Mouse (Mus musculus) spleen, adult 2 months (tissue): Measurements from ENCODE around the gene Ptpn21. TPM values are rescaled to one million over a fixed set of nuclear protein-coding genes. Genes with fewer than 3 reads are reported as not detected.

Experiments used
- DNase-seq, 2 experiments: peaks; one replicate each; pipeline versions ENCODE4 v3.0.0 to v3.0.0-alpha.2; 2012 to 2021; ENCODE audit warnings: low spot score in 2 of 2, low read depth in 1 of 2
- H3K27ac ChIP-seq: fragments of 200-500 bp; 2 replicates; pipeline ENCODE4 v1.5.1; 2012; ENCODE audit warnings: low read length, inconsistent platforms; ENCODE audit not compliant: insufficient read depth
- H3K27me3 ChIP-seq: fragments of 200-500 bp; 2 replicates; pipeline ENCODE4 v1.6.1; 2012; ENCODE audit warnings: mild to moderate bottlenecking, moderate library complexity, low read length, inconsistent platforms; ENCODE audit not compliant: control insufficient read depth, insufficient read depth
- H3K36me3 ChIP-seq: fragments of 200-500 bp; 2 replicates; pipeline ENCODE4 v1.6.1; 2012; ENCODE audit warnings: mild to moderate bottlenecking, low read length, inconsistent platforms; ENCODE audit not compliant: control insufficient read depth, insufficient read depth
- H3K4me1 ChIP-seq: fragments of 200-500 bp; 2 replicates; pipeline ENCODE4 v1.6.1; 2011; ENCODE audit warnings: inconsistent platforms; ENCODE audit not compliant: control insufficient read depth, insufficient read depth, insufficient read length
- H3K4me3 ChIP-seq: fragments of 200-500 bp; 2 replicates; pipeline ENCODE4 v1.5.1; 2011; ENCODE audit warnings: mild to moderate bottlenecking, inconsistent platforms; ENCODE audit not compliant: insufficient read depth, insufficient read length; ENCODE audit errors: extremely low read depth
- CTCF ChIP-seq: fragments of 200-500 bp; IDR thresholded peaks from 2 replicates; pipeline ENCODE4 v1.5.1; 2011; ENCODE audit warnings: mild to moderate bottlenecking, inconsistent platforms; ENCODE audit not compliant: insufficient read depth, insufficient read length, insufficient replicate concordance; ENCODE audit errors: extremely low read depth
- POLR2A ChIP-seq: fragments of 200-500 bp; IDR thresholded peaks from 2 replicates; pipeline ENCODE4 v1.6.1; 2011; ENCODE audit warnings: low read depth, low read length, inconsistent platforms
- WGBS: fragments of 180-500 bp; shearing (Covaris S2); methylation state at CpG from one replicate; pipeline ENCODE4 v1.1.7; 2018; 5-methylcytosine and 5-hydroxymethylcytosine counted together
- polyA plus RNA-seq: library from polyadenylated mRNA; depleted of rRNA; stranded (reverse); fragments of >200 nt; gene quantifications from 2 replicates; pipeline ENCODE4 v1.2.3, GENCODE M21; 2012

Gene Ptpn21
- polyA plus RNA-seq, 1 experiment: 6.6 TPM

DNA sequence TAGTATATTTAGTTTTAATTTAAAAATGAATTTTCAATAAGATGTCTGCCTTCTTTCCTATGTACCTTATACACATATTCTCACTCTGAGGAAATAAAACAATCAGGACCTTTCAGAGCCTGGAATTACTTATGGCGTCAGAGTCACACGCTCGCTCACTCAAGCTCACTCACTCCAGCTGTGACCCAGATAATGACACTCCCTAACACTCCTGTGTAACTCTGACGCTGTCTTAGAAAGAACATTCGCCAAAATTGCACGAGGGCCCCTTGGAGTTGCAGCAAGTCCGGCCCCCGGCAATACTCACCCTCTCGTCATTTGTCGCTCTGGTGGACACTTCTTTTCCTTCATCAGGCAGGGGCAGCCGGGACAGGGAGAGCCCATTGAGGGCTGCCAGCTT, 54.0 kb downstream of the Ptpn21 start:
- DNase-seq: no peak
- Histone ChIP-seq H3K27me3 (no peaks in the 10 kb centered on the region), H3K4me1 (no peaks in the 10 kb centered on the region), H3K4me3 (no peak overlapping the region), H3K27ac (no peak overlapping the region), H3K36me3 (no peaks in the 10 kb centered on the region; the same call in 1 of the 2 replicates)
- TF ChIP-seq POLR2A: no peak
- TF ChIP-seq CTCF: no peak
- WGBS: 92% methylated on average over 11 of the region's 11 CpGs

DNA sequence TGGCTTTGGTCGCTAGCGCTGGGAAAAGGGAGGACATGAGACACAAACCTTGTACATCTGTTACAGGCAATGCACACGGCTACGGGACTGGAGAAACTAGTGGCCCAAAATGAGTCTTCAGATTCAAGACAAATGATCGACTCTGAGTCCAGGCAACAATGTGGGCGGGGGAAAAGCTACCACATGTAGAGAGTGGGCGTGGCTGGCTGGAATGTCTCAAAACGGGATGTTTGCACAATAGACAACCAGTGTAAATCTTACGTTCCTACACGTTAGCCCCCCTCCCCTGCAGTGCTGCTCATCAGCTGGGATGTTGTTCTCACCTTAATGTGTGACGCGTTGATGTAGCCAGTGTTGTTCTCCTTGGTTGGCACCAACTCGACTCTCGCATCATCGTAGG, 55.0 kb downstream of the Ptpn21 start:
- DNase-seq: no peak
- Histone ChIP-seq H3K36me3 (no peaks in the 10 kb centered on the region; the same call in 1 of the 2 replicates), H3K27ac (no peak overlapping the region), H3K4me3 (no peak overlapping the region), H3K4me1 (no peaks in the 10 kb centered on the region), H3K27me3 (no peaks in the 10 kb centered on the region)
- TF ChIP-seq POLR2A: no peak
- no peak for TF ChIP-seq CTCF
- WGBS: 91% methylated on average over 15 of the region's 15 CpGs

DNA sequence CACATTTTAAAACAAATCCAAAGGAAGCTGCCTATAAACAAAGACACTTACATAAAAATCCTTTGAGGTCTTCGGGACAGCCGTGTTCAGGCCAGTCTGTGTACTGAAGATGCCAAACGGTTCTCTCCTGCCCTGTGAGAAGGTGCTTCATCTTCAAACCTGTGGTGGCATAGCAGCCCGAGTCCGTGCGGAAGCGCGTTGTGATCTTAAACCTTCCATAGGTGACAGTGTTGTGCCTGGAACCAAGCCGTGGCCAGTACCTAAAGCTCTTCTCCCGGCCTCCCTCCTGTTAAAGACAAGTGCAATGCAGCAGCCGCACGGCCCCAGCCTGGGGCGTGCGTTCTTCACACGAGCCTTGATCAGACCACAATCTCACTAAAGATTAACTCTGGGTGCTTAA, 57.3 kb downstream of the Ptpn21 start:
- Histone ChIP-seq H3K4me3 (no peak overlapping the region), H3K4me1 (no peaks in the 10 kb centered on the region), H3K36me3 (no peaks in the 10 kb centered on the region; the same call in 1 of the 2 replicates), H3K27me3 (no peaks in the 10 kb centered on the region), H3K27ac (no peak overlapping the region)
- DNase-seq: no peak
- WGBS: 92% methylated on average over 15 of the region's 15 CpGs
- TF ChIP-seq POLR2A (no peak), CTCF (no peak)

DNA sequence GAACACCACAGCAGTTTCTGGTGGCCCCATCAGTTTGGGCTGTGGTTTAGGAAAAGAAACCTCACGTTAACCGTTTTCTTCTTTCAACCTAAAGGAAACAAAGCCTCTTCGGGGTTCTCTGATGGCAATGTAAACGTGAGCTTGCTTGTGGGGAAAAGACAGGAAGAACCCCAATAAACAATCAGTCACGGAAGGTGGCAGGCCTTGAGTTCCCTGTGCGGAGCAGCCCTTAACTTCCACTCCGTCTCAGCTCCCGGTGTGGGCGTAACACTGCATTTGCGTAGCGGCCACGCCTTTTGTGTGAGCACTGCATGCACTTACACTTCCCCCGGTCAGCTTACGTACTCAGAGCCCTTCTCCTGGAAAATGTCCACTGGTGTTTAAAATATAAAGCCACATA, 59.9 kb downstream of the Ptpn21 start:
- no peak overlapping the region for H3K27ac ChIP-seq
- TF ChIP-seq CTCF (no peak), POLR2A (no peak)
- peak in 1 of 2 experiments; percentile 9 for DNase-seq
- H3K4me3 ChIP-seq: no peak overlapping the region
- no peaks in the 10 kb centered on the region; the same call in 1 of the 2 replicates for H3K4me1 ChIP-seq
- H3K36me3 ChIP-seq: no peaks in the 10 kb centered on the region; the same call in 1 of the 2 replicates
- WGBS: 14% methylated on average over 14 of the region's 14 CpGs
- no peaks in the 10 kb centered on the region for H3K27me3 ChIP-seq

DNA sequence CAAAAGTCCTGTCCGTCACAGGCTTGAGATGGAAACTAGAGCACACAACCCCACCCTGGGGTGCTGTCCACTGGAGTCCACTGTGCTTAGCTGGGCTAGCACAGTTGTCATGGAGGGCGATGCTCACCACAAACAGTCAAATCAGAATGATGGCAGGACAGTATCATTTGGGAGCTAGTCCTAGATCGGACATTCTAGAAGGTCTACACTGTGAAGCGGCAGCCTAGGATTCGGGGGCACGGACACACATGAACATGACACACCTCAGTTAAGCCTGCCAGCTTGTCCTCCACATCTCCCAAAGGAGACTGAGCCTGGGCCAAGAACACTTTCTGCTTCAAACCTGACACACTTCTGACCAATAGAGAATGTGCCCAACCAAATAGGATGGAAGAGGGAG, 60.3 kb downstream of the Ptpn21 start:
- H3K36me3 ChIP-seq: no peaks in the 10 kb centered on the region

DNA sequence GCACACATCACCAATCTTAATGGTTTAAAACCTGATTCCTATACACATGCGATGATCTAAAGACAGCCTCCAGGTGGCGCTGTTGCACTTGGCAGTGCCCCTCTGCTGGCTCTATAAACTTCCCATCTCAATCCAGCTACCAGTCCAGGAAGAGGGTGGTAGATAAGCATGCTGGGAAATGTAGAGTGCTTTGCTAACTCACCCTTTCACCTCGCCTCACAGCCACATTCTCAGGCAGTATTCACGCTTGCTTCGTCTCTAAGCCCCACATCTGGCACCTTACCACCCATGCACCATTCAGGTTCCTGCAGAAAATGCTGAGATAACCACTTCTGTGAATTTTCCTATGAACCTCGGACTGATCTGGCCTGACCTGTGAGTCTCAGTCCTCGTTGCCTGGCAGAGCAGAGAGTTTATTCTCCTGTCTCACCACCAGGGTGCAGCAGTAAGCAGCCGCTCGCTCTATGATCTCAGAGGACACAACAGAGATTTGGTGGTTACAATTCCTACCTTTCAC, 62.5 kb downstream of the Ptpn21 start:
- DNase-seq: peak; percentile 44 to 53
- WGBS: 4% methylated on average over 9 of the region's 9 CpGs
- Histone ChIP-seq H3K27me3 (no peaks in the 10 kb centered on the region), H3K4me1 (no peaks in the 10 kb centered on the region; the same call in 1 of the 2 replicates), H3K36me3 (no peaks in the 10 kb centered on the region), H3K4me3 (peak overlapping the region; percentile 27; the same call in 1 of the 2 replicates), H3K27ac (0 out of 2 replicates have a peak overlapping the region, but pooled peaks have one; percentile 6)
- no peak for TF ChIP-seq POLR2A
- TF ChIP-seq CTCF: peak; percentile 71; the same call in 1 of the 2 replicates

More for the DNA sequence above, 60.3 kb downstream of the Ptpn21 start:
- TF ChIP-seq CTCF (no peak), POLR2A (no peak)
- Histone ChIP-seq H3K4me3 (no peak overlapping the region), H3K4me1 (no peaks in the 10 kb centered on the region; the same call in 1 of the 2 replicates), H3K27ac (no peak overlapping the region), H3K27me3 (no peaks in the 10 kb centered on the region)
- DNase-seq: no peak
- 83% methylated on average over 6 of the region's 6 CpGs for WGBS

DNA sequence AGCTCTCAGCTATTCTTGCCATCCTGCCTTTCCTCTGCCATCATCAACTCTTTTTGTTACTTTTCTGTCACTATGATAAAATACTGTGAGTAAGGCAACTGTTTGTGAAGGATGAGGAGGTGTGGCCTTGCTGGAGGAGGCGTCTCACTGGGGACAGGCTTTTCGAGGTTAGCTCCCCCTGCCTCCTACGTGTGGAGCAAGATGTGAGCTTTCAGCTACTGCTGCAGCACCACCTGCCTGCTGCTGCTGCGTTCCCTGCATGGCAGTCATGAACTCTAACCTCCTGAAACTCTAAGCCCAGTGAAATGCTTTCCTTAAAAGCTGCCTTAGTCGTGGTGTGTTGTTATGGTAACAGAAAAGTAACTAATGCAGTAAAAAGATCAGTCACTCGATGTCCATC, 63.3 kb downstream of the Ptpn21 start:
- H3K27me3 ChIP-seq: no peaks in the 10 kb centered on the region
- WGBS: 59% methylated on average over 6 of the region's 6 CpGs
- no peaks in the 10 kb centered on the region for H3K36me3 ChIP-seq
- no peak overlapping the region for H3K4me3 ChIP-seq
- no peak for TF ChIP-seq POLR2A
- no peak for TF ChIP-seq CTCF
- no peak for DNase-seq
- no peaks in the 10 kb centered on the region; the same call in 1 of the 2 replicates for H3K4me1 ChIP-seq
- no peak overlapping the region for H3K27ac ChIP-seq
